Mouse (Mus musculus) small intestine, adult 2 months (tissue): ENCODE measurements around the gene Irx2. TPM values are rescaled to one million over a fixed set of nuclear protein-coding genes. Genes with fewer than 3 reads are reported as not detected.

ENCODE experiments used
- H3K27ac ChIP-seq: fragments of 200-500 bp; 2 replicates; pipeline ENCODE4 v1.5.1; 2012; ENCODE audit warnings: low read depth, low read length, control low read depth, inconsistent platforms; ENCODE audit not compliant: insufficient read depth
- H3K27me3 ChIP-seq: fragments of 200-500 bp; 2 replicates; pipeline ENCODE4 v1.6.1; 2012; ENCODE audit warnings: mild to moderate bottlenecking, moderate library complexity, low read length, inconsistent platforms; ENCODE audit not compliant: control insufficient read depth, insufficient read depth
- H3K36me3 ChIP-seq: fragments of 200-500 bp; 2 replicates; pipeline ENCODE4 v1.6.1; 2012; ENCODE audit warnings: mild to moderate bottlenecking, low read length, control low read depth, inconsistent platforms; ENCODE audit not compliant: control insufficient read depth, insufficient read depth
- H3K4me1 ChIP-seq: fragments of 200-500 bp; 2 replicates; pipeline ENCODE4 v1.6.1; 2012; ENCODE audit warnings: low read length, inconsistent platforms, mixed read lengths; ENCODE audit not compliant: control insufficient read depth, insufficient read depth, insufficient read length
- H3K4me3 ChIP-seq: fragments of 200-500 bp; 2 replicates; pipeline ENCODE4 v1.5.1; 2012; ENCODE audit warnings: low read depth, mild to moderate bottlenecking, control low read depth, inconsistent platforms, low read length, moderate library complexity
- CTCF ChIP-seq: fragments of 200-500 bp; IDR thresholded peaks from 2 replicates; pipeline ENCODE4 v1.5.1; 2012; ENCODE audit warnings: low read depth, mild to moderate bottlenecking, control low read depth, inconsistent platforms, low read length, moderate library complexity, mixed read lengths; ENCODE audit not compliant: insufficient replicate concordance, insufficient read length; ENCODE audit errors: extremely low read depth
- POLR2A ChIP-seq: fragments of 200-500 bp; IDR thresholded peaks from 2 replicates; pipeline ENCODE4 v1.6.1; 2012; ENCODE audit warnings: low read depth, mild to moderate bottlenecking, control low read depth, inconsistent platforms, low read length, moderate library complexity
- WGBS: fragments of 180-500 bp; shearing (Covaris S2); methylation state at CpG from one replicate; pipeline ENCODE4 v1.1.7; 2018; 5-methylcytosine and 5-hydroxymethylcytosine counted together
- polyA plus RNA-seq: library from polyadenylated mRNA; depleted of rRNA; stranded (reverse); fragments of >200 nt; gene quantifications from 2 replicates; pipeline ENCODE4 v1.2.3, GENCODE M21; 2012

The Irx2 gene
- polyA plus RNA-seq, 1 experiment: 0.51 TPM

- H3K4me1 ChIP-seq: peaks cover 3% of the 10 kb centered on the region; the same call in 1 of the 2 replicates
- H3K27ac ChIP-seq: no peak overlapping the region
- no peaks in the 10 kb centered on the region for H3K36me3 ChIP-seq
- 24% methylated on average over 60 of the region's 60 CpGs for WGBS
- H3K27me3 ChIP-seq: peaks cover 54% of the 10 kb centered on the region
- TF ChIP-seq CTCF (no peak), POLR2A (no peak)
- no peak overlapping the region for H3K4me3 ChIP-seq
Observed at GRCm38 (mm10) chr13:72630501-72631372, 2.1 kb downstream of the Irx2 start.

GRCm38 (mm10) chr13:72631373-72632021 lies 2.9 kb downstream of the Irx2 start:
- WGBS: 11% methylated on average over 62 of the region's 62 CpGs
- no peak overlapping the region for H3K4me3 ChIP-seq

GRCm38 (mm10) chr13:72632361-72632760 lies 3.7 kb downstream of the Irx2 start:
- Histone ChIP-seq H3K27me3 (peaks cover 52% of the 10 kb centered on the region), H3K36me3 (no peaks in the 10 kb centered on the region), H3K27ac (no peak overlapping the region), H3K4me1 (peaks cover 3% of the 10 kb centered on the region; the same call in 1 of the 2 replicates), H3K4me3 (no peak overlapping the region)
- WGBS: 34% methylated on average over 6 of the region's 6 CpGs
- TF ChIP-seq CTCF (no peak), POLR2A (no peak)

More at GRCm38 (mm10) chr13:72631373-72632021, 2.9 kb downstream of the Irx2 start:
- Histone ChIP-seq H3K27me3 (peaks cover 56% of the 10 kb centered on the region), H3K27ac (no peak overlapping the region), H3K4me1 (peaks cover 3% of the 10 kb centered on the region; the same call in 1 of the 2 replicates), H3K36me3 (no peaks in the 10 kb centered on the region)
- TF ChIP-seq CTCF: no peak
- no peak for TF ChIP-seq POLR2A

GRCm38 (mm10) chr13:72633097-72633496 lies 4.5 kb downstream of the Irx2 start:
- WGBS: 50% methylated on average over 2 of the region's 2 CpGs
- H3K27me3 ChIP-seq: peaks cover 51% of the 10 kb centered on the region
- no peak overlapping the region for H3K27ac ChIP-seq
- H3K4me3 ChIP-seq: no peak overlapping the region
- TF ChIP-seq CTCF: no peak
- TF ChIP-seq POLR2A: no peak
- H3K4me1 ChIP-seq: peaks cover 3% of the 10 kb centered on the region; the same call in 1 of the 2 replicates
- H3K36me3 ChIP-seq: no peaks in the 10 kb centered on the region

- WGBS: 47% methylated on average over 7 of the region's 7 CpGs
- H3K4me1 ChIP-seq: no peaks in the 10 kb centered on the region; the same call in 1 of the 2 replicates
- no peak overlapping the region for H3K27ac ChIP-seq
- TF ChIP-seq CTCF (no peak), POLR2A (no peak)
- H3K27me3 ChIP-seq: peaks cover 33% of the 10 kb centered on the region
- no peak overlapping the region for H3K4me3 ChIP-seq
- no peaks in the 10 kb centered on the region for H3K36me3 ChIP-seq
Observed at GRCm38 (mm10) chr13:72634752-72635315, 6.2 kb downstream of the Irx2 start.

- Histone ChIP-seq H3K27ac (no peak overlapping the region), H3K36me3 (no peaks in the 10 kb centered on the region), H3K4me1 (no peaks in the 10 kb centered on the region; the same call in 1 of the 2 replicates), H3K4me3 (no peak overlapping the region), H3K27me3 (peaks cover 23% of the 10 kb centered on the region)
- no peak for TF ChIP-seq POLR2A
- TF ChIP-seq CTCF: no peak
- WGBS: 6% methylated on average over 20 of the region's 20 CpGs
Observed at GRCm38 (mm10) chr13:72636331-72636851, 7.8 kb downstream of the Irx2 start.
